Mouse (Mus musculus) layer of hippocampus, adult 9-10 months (tissue): Measurements from ENCODE around the gene Sertad3.

Source experiments
- DNase-seq: peaks from one replicate; pipeline ENCODE4 v3.0.0; 2022; ENCODE audit warnings: low spot score

Gene Sertad3

GRCm38 (mm10) chr7:27473156-27473834 lies at the start of gene Sertad3:
Gene Sertad3 (plus strand): TSS chr7:27473768.
- DNase-seq = peak; percentile 96

- no peak for DNase-seq
Measured at GRCm38 (mm10) chr7:27427387-27427786, 46.2 kb upstream of the Sertad3 start.

- DNase-seq = no peak
Measured at GRCm38 (mm10) chr7:27428002-27428401, 45.6 kb upstream of the Sertad3 start.

GRCm38 (mm10) chr7:27429135-27429534 lies 44.4 kb upstream of the Sertad3 start:
- no peak for DNase-seq

GRCm38 (mm10) chr7:27433349-27433748 lies 40.2 kb upstream of the Sertad3 start:
- DNase-seq = no peak

- DNase-seq = no peak
Measured at GRCm38 (mm10) chr7:27433794-27434193, 39.8 kb upstream of the Sertad3 start.

GRCm38 (mm10) chr7:27437544-27437943 lies 36.0 kb upstream of the Sertad3 start:
- DNase-seq = no peak

GRCm38 (mm10) chr7:27440014-27440413 lies 33.6 kb upstream of the Sertad3 start:
- DNase-seq = no peak

- no peak for DNase-seq
Measured at GRCm38 (mm10) chr7:27446051-27446450, 27.5 kb upstream of the Sertad3 start.

- peak; percentile 24 for DNase-seq
Measured at GRCm38 (mm10) chr7:27446521-27447418, 26.8 kb upstream of the Sertad3 start.

- DNase-seq = peak; percentile 95
Measured at GRCm38 (mm10) chr7:27447419-27448286, 25.9 kb upstream of the Sertad3 start, which contains the start of the genes Sptbn4 and Blvrb. Gene Sptbn4 (minus strand): TSS chr7:27447686. Gene Blvrb (plus strand): TSS chr7:27447978.

GRCm38 (mm10) chr7:27448421-27449206 lies 25.0 kb upstream of the Sertad3 start:
- no peak for DNase-seq

- DNase-seq = peak; percentile 71
Measured at GRCm38 (mm10) chr7:27449256-27449862, 24.2 kb upstream of the Sertad3 start.

- DNase-seq = no peak
Measured at GRCm38 (mm10) chr7:27451359-27451758, 22.2 kb upstream of the Sertad3 start.

GRCm38 (mm10) chr7:27452206-27452770 lies 21.3 kb upstream of the Sertad3 start:
- no peak for DNase-seq

- DNase-seq = no peak
Measured at GRCm38 (mm10) chr7:27454461-27455121, 19.0 kb upstream of the Sertad3 start.

GRCm38 (mm10) chr7:27455273-27455672 lies 18.3 kb upstream of the Sertad3 start:
- no peak for DNase-seq

GRCm38 (mm10) chr7:27458614-27459013 lies 15.0 kb upstream of the Sertad3 start:
- no peak for DNase-seq

- DNase-seq = no peak
Measured at GRCm38 (mm10) chr7:27459640-27460039, 13.9 kb upstream of the Sertad3 start.

GRCm38 (mm10) chr7:27460477-27460876 lies 13.1 kb upstream of the Sertad3 start:
- no peak for DNase-seq
